Mouse (Mus musculus) forebrain, embryonic 14.5 days (tissue): ENCODE measurements around the gene Abcd4. TPM values are rescaled to one million over a fixed set of nuclear protein-coding genes. Genes with fewer than 3 reads are reported as not detected.

Experiments
- ATAC-seq: fragments of 200-750 bp; cut with Nextera tagmentation; 2 replicates; pipeline ENCODE4 v1.8.0; 2017; ENCODE audit warnings: mild to moderate bottlenecking, moderate library complexity
- DNase-seq: peaks from one replicate; pipeline ENCODE4 v3.0.0-alpha.2; 2015; ENCODE audit warnings: low spot score
- H3K27ac ChIP-seq: fragments of 300-500 bp; sonication (generic); 2 replicates; pipeline ENCODE4 v1.5.1; 2014; ENCODE audit warnings: low read depth, mild to moderate bottlenecking, control low read depth, low read length, moderate library complexity
- H3K27me3 ChIP-seq: fragments of 300-500 bp; sonication (generic); replicated peaks from 2 replicates; pipeline ENCODE4 v1.6.1; 2014; ENCODE audit warnings: low read length, control low read depth, mixed read lengths; ENCODE audit not compliant: control insufficient read depth, insufficient read depth
- H3K36me3 ChIP-seq: fragments of 300-500 bp; sonication (generic); 2 replicates; pipeline ENCODE4 v1.6.1; 2014; ENCODE audit warnings: low read length, control low read depth; ENCODE audit not compliant: control insufficient read depth, insufficient read depth
- H3K4me1 ChIP-seq: fragments of 300-500 bp; sonication (generic); 2 replicates; pipeline ENCODE4 v1.6.1; 2014; ENCODE audit warnings: antibody characterized with exemption, low read length, control low read depth; ENCODE audit not compliant: control insufficient read depth, insufficient read depth
- H3K4me2 ChIP-seq: fragments of 300-500 bp; sonication (generic); 2 replicates; pipeline ENCODE4 v1.6.1; 2014; ENCODE audit warnings: mild to moderate bottlenecking, control low read depth, low read length
- H3K4me3 ChIP-seq: fragments of 300-500 bp; sonication (generic); 2 replicates; pipeline ENCODE4 v1.5.1; 2014; ENCODE audit warnings: low read depth, low read length, control low read depth
- H3K9ac ChIP-seq: fragments of 300-500 bp; sonication (generic); 2 replicates; pipeline ENCODE4 v1.6.1; 2014; ENCODE audit warnings: mild to moderate bottlenecking, low read length, control low read depth, moderate library complexity
- H3K9me3 ChIP-seq: fragments of 300-500 bp; sonication (generic); replicated peaks from 2 replicates; pipeline ENCODE4 v1.6.1; 2016; ENCODE audit warnings: low read length, control low read depth, mixed read lengths; ENCODE audit not compliant: control insufficient read depth
- WGBS: fragments of 180-500 bp; shearing (Covaris S2); extraction: QIAGEN DNeasy Blood & Tissue Kit; methylation state at CpG from one replicate; pipeline ENCODE4 v1.1.7; 2014; 5-methylcytosine and 5-hydroxymethylcytosine counted together
- polyA plus RNA-seq: library from polyadenylated mRNA; unstranded; fragments of >200 nt; fragmentation: Nextera tagmentation; extraction: Ambion mirVana; gene quantifications from 2 replicates; pipeline ENCODE4 v1.2.1, GENCODE M21; 2014

Gene Abcd4
- polyA plus RNA-seq, 1 experiment from 2014 or later, result 5.2 TPM

DNA sequence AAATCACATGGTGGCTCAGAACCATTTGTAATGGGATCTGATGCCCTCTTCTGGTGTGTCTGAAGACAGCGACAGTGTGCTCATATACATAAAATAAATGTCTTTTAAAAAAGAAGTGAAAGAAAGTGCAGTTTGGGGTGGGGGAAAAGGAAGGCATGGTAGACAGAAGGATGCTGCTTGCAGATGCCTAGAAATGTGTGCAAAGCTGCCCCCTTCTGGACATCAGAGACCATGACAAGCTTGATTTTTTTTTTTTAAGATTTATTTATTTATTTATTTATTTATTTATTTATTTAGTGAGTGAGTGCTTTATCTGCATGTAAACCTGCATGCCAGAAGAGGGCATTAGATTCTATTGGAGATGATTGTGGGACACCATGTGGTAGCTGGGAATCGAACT, 35.9 kb downstream of the Abcd4 start:
- H3K4me2 ChIP-seq, result no peak overlapping the region
- 92% methylated on average over 2 of the region's 2 CpGs for WGBS

DNA sequence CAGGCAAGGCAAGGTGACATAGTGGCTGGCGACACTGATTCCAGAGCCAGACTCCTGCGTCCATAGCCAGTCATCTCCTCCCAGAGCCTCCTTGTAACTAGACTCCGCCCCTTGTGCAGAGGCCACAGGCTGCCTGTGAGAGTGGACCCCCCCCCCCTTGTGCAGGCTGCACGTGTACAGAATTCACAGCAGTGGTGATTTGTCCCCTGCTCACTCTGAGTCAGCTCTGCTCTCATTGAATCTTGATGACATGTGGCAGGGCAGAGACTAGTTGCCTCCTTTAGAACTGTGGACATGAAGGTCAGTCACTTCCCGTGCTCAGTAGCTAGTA, 38.8 kb downstream of the Abcd4 start:
- Histone ChIP-seq H3K27ac (no peak overlapping the region), H3K4me2 (no peak overlapping the region), H3K4me3 (no peak overlapping the region), H3K4me1 (no peaks in the 10 kb centered on the region), H3K27me3 (peaks cover 13% of the 10 kb centered on the region), H3K9me3 (no peaks in the 10 kb centered on the region), H3K9ac (no peak overlapping the region), H3K36me3 (no peaks in the 10 kb centered on the region)
- peak; percentile 61 for ATAC-seq
- DNase-seq, result no peak
- WGBS, result 40% methylated on average over 5 of the region's 5 CpGs

More for the DNA sequence above, 35.9 kb downstream of the Abcd4 start:
- Histone ChIP-seq H3K4me1 (no peaks in the 10 kb centered on the region), H3K36me3 (no peaks in the 10 kb centered on the region), H3K4me3 (no peak overlapping the region), H3K27ac (no peak overlapping the region), H3K9ac (no peak overlapping the region), H3K9me3 (no peaks in the 10 kb centered on the region), H3K27me3 (no peaks in the 10 kb centered on the region)
- DNase-seq, result no peak
- ATAC-seq, result no peak

DNA sequence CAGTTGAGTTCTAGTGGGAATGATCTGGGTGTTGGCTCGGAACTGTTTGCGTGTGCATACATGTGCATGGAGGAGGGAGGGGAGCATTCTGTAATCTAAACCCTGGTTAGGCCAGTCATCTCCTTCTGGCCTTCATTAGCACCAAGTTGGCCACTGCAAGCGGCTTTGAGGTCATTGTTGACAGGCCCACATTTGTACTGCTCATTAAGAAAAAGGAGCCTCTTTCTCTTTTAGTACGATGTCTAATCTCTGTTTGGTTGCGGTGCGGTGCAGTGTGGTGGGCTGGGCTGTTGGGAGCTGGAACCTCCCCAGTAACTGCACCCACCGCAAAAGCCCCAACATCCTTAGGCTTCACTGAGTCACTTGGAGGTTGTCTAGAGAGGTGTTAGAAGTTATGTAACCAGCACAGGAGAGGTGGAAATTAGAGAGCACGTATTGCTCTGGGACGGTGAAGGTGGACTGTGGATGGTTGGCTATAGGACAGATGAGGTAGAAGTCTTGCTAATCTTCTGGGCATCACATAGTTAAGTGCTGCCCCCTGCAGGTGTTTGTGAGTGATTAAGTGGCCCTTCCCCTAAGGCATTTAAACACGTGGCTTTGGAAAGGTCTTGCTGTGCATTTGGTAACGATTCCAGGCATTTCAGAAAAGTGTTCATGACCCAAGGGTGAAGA, 39.3 kb downstream of the Abcd4 start:
- ATAC-seq, result no peak
- H3K9ac ChIP-seq, result no peak overlapping the region
- H3K27ac ChIP-seq, result no peak overlapping the region
- H3K36me3 ChIP-seq, result no peaks in the 10 kb centered on the region
- peaks cover 17% of the 10 kb centered on the region for H3K27me3 ChIP-seq
- H3K4me2 ChIP-seq, result no peak overlapping the region
- WGBS, result 61% methylated on average over 11 of the region's 11 CpGs
- no peak overlapping the region for H3K4me3 ChIP-seq
- H3K4me1 ChIP-seq, result no peaks in the 10 kb centered on the region
- DNase-seq, result peak; percentile 39
- H3K9me3 ChIP-seq, result no peaks in the 10 kb centered on the region

DNA sequence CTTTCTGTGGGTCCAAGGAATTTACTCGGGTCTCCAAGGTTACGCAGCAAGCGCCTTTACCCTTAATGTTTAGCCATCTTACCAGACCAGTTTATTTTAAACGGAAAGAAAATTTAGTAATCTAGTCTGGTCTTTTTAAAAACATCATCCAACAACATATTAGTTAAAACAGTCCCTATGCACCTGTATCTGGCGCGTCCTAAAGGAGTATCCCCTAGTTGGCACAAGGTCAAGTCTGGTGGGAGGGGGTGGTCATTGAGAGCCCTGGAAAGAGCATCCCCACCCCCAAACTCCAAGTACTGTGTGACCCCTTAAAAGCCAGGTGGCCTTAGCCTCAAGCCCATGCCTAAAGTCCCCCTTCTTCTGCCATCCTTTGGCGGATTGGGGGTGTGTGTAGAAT, 44.1 kb downstream of the Abcd4 start:
- peaks cover 7% of the 10 kb centered on the region for H3K4me1 ChIP-seq
- ATAC-seq, result no peak
- H3K4me2 ChIP-seq, result no peak overlapping the region
- H3K4me3 ChIP-seq, result no peak overlapping the region
- H3K9me3 ChIP-seq, result no peaks in the 10 kb centered on the region
- no peak overlapping the region for H3K9ac ChIP-seq
- WGBS, result 13% methylated on average over 7 of the region's 7 CpGs
- H3K36me3 ChIP-seq, result no peaks in the 10 kb centered on the region
- peaks cover 49% of the 10 kb centered on the region for H3K27me3 ChIP-seq
- no peak overlapping the region for H3K27ac ChIP-seq
- DNase-seq, result no peak

DNA sequence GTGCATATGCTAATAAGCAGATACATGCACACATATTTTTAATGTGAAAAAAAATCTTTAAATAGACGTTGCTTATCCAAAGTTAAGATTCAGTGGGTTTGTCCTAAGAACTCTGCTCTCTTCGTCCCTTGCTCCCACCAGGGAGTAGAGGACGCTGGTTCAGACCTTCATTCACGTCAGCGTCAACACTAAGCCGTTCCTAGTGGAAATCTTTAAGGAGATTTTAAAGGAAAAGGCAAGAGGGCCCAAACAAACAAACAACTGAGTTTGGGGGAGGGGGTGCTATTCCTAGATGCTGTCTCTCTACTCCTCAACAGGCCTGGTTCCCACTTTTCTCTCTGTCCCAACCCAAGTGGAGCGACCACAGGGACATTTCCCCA, 44.9 kb downstream of the Abcd4 start:
- DNase-seq, result no peak
- peaks cover 56% of the 10 kb centered on the region for H3K27me3 ChIP-seq

DNA sequence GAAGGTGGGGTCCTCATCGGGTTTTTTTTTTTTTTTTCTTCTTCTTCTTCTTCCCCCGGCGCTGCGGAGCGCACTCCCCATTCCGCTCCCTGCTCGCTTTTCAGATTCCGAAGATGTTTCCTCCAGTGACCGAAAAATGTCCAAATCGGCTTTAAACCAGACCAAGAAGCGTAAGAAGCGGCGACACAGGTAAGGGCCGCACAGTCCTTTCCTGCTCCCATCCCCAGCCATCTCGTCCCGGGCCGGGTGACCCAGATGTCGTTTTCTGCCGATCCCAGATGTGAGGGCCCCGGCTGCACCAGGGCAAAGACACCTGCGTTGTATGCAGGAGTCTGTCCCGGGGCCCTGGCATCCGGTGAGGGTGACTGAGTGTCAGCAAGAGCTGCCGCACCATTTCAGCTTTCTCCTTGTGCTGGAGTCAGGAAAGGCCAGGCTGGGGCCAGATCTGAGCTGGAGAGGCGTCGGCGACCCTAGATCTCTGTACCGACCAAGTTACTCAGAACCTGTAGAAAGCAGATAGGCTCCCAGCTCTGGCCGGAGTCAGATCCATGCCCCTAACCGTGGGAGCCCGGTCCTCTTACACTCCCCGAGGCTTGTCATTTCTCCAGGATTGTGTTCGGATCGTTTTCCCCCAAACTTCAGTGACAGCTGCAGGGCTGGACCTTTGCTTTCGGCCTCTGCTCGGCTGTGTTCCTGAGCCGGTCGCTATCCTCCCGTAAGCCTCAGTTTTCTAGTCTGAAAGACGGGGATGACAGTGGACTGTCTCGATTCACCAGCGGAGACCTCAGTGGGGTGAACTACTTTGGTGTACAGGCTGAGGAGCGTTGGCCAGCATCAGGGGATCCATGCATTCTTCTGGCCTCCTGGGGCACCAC, 45.5 kb downstream of the Abcd4 start:
- no peak overlapping the region for H3K27ac ChIP-seq

More for the DNA sequence above, 44.9 kb downstream of the Abcd4 start:
- no peak overlapping the region for H3K27ac ChIP-seq
- H3K9ac ChIP-seq, result no peak overlapping the region
- H3K9me3 ChIP-seq, result no peaks in the 10 kb centered on the region
- 10% methylated on average over 7 of the region's 7 CpGs for WGBS
- no peak overlapping the region for H3K4me3 ChIP-seq
- ATAC-seq, result no peak
- H3K4me1 ChIP-seq, result peaks cover 7% of the 10 kb centered on the region
- H3K36me3 ChIP-seq, result no peaks in the 10 kb centered on the region
- no peak overlapping the region for H3K4me2 ChIP-seq

DNA sequence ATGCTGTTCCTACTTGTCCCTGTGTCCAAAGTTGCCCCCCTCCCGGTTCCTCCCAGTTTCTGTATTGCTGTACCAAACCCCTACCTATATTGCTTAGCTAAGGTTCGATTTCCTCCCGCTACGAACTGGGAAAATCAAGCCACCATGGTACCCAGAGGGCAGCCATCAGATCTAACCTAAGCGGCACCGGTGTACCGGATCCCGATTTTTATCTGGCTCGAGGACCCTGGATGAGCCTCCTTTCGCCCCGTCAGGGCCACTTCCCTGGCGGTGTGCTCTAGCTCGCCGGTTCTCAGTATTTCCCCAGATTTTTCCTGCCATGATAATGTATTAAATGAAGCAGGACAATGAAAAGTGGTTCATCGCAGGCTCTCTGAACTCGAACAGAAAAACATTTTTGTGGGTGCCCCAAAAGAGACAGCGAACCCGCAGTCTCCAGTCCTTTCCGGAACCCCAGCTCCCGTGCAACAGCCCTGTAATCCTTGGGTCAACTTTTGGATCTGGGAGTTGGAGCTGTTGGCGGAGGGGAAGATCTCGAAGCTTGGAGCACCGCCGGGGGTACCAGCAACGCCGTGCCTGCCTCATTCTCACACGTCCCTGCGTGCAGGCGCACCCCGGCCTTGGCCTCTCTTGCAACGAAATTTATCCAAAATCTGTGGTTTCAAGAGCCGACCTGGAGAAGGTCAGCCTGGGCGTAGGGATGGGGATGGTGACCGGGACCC, 46.4 kb downstream of the Abcd4 start:
- Histone ChIP-seq H3K9me3 (no peaks in the 10 kb centered on the region), H3K36me3 (no peaks in the 10 kb centered on the region), H3K27ac (no peak overlapping the region), H3K27me3 (peaks cover 57% of the 10 kb centered on the region), H3K4me1 (peaks cover 7% of the 10 kb centered on the region), H3K4me2 (no peak overlapping the region), H3K4me3 (no peak overlapping the region), H3K9ac (no peak overlapping the region)
- ATAC-seq (no peak), DNase-seq (peak; percentile 10)
- WGBS, result 3% methylated on average over 34 of the region's 34 CpGs

More for the DNA sequence above, 45.5 kb downstream of the Abcd4 start:
- Histone ChIP-seq H3K9ac (no peak overlapping the region), H3K9me3 (no peaks in the 10 kb centered on the region), H3K27me3 (peaks cover 57% of the 10 kb centered on the region), H3K4me3 (no peak overlapping the region), H3K4me1 (peaks cover 7% of the 10 kb centered on the region), H3K36me3 (no peaks in the 10 kb centered on the region), H3K4me2 (no peak overlapping the region)
- no peak for DNase-seq
- 1% methylated on average over 43 of the region's 43 CpGs for WGBS
- ATAC-seq, result no peak

DNA sequence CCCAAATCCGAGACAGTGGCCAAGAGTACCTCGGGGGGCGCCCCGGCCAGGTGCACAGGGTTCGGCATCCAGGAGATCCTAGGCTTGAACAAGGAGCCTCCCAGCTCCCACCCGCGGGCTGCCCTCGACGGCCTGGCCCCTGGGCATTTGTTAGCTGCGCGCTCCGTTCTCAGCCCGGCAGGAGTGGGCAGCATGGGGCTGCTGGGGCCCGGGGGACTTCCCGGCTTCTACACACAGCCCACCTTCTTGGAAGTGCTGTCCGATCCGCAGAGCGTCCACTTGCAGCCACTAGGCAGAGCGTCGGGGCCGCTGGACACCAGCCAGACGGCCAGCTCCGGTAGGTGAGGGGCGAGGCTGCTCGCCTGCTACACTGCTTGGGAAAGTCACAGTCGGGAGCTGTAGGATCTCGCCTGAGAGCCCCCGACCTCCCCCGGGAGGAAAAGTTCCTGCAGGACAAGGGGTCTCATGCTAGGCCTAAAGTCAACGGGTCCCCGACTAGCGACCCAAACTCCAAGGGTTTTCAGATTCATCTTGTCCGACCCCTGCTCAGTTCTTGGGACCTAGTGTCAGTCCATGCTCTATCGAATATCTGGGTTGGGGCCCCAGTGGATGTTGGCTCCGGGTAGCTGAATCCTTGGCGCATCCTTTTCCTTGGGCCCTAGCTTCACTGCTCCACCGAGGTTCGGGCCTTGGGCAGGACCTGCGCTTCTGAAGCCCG, 47.1 kb downstream of the Abcd4 start:
- 2% methylated on average over 39 of the region's 40 CpGs for WGBS

More for the DNA sequence above, 47.1 kb downstream of the Abcd4 start:
- Histone ChIP-seq H3K4me1 (peaks cover 7% of the 10 kb centered on the region), H3K27me3 (peaks cover 55% of the 10 kb centered on the region), H3K27ac (no peak overlapping the region), H3K9me3 (no peaks in the 10 kb centered on the region), H3K4me3 (0 out of 2 replicates have a peak overlapping the region, but pooled peaks have one; percentile 6), H3K9ac (no peak overlapping the region), H3K36me3 (no peaks in the 10 kb centered on the region), H3K4me2 (peak overlapping the region; percentile 28)
- DNase-seq, result peak; percentile 8
- ATAC-seq, result peak; percentile 32; the same call in 1 of the 2 replicates
